Mouse (Mus musculus) embryo, embryonic 11 days (tissue): ENCODE data around the gene Rcc1.
A peak's percentile ranks its signal among the peaks of the same experiment; 100 is the strongest.
"Not testable (repeated sequence)": the region's sequence is repeated elsewhere in the genome, so short reads cannot be mapped to it uniquely, and the experiment has no call there.

ENCODE experiments used
- DNase-seq: peaks from one replicate; pipeline ENCODE4 v3.0.0-alpha.2; 2015

Rcc1 gene

DNA sequence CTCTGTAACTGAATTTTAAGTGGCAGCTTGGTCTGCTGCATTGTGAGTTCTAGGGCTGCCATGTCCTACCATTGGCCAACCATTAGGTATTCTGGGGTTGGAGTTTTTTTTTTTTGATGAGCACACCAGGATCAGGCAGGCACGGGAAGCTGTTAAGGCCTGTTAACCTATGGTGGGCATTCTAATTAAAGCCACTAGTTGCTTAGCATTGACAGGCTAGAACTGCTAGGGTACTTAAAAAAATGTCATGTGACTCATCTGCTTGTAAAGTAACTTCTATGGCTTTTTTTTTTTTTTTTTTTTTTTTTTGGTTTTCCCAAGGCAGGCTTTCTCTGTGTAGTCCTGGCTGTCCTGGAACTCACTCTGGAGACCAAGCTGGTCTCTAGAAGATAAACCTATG, 42.2 kb downstream of the Rcc1 start:
- DNase-seq = no peak

DNA sequence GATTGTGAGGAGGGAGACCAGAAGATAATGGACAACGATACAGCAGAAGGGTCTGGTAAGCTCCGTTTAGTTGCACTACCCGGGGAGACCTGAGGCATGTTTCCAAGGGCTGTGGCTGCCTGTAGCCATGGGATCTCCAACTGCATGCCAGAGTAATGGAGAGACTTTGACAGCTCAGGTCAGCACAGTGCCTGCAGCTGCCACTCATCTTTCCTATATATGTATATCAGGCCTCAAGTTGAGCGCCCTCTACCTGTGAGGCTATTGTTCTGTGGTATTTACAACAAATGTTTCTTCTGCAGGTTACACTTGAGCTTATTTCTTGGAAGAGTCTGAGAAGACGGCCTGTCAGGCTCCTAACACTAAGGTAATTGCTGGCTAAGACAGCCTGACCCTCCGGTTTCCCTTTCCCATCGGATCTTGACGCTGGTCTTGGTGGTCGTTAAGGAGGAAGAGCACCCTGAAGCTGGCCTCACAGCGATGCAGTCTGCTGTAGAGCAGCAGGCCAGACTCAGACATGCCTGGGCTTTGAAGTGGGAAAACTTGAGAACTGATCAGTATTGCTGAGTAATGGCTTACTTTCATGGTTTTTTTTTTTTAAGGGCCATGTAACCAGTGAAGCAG, 43.4 kb downstream of the Rcc1 start:
- DNase-seq = peak; percentile 50

DNA sequence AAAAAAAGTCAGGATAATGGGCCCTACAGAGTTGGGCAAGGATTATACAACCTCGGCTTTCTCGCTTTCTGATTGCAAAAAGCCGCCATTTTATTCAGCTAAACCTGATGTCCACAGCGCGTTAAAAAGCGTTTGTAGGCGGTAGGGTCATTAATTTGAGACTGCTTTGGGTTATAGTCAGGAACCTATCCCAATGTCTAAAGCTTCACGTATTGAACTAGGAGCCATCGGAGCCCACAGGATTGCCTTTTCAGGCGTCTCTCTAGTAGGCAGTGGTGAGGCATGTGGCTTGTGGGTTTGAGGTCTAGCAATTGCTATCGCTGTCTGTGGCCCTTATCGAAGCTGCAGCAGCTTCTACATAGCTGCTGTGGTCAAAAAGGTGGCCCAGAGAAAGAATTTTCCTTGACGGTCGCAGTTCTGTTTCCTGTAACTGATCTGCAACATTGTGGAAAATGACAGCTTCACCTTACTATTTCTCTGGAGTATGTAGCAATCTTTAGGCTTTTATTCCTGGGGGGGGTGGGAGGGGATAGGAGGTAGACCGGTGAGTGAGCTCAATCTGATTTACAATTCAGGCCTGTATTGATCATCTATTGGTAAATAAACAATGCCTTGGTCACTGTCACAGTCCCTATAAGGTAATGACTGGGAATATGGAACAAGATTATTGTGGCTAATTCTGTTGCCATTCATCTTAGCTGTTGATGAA, 44.1 kb downstream of the Rcc1 start:
- peak; percentile 31 for DNase-seq

GRCm38 (mm10) chr4:132308437-132309139, 44.8 kb downstream of the Rcc1 start:
- peak; percentile 95 for DNase-seq

- no peak for DNase-seq
Observed at GRCm38 (mm10) chr4:132306004-132306403, 47.4 kb downstream of the Rcc1 start.

- no peak for DNase-seq
Observed at GRCm38 (mm10) chr4:132305276-132305675, 48.1 kb downstream of the Rcc1 start.

DNA sequence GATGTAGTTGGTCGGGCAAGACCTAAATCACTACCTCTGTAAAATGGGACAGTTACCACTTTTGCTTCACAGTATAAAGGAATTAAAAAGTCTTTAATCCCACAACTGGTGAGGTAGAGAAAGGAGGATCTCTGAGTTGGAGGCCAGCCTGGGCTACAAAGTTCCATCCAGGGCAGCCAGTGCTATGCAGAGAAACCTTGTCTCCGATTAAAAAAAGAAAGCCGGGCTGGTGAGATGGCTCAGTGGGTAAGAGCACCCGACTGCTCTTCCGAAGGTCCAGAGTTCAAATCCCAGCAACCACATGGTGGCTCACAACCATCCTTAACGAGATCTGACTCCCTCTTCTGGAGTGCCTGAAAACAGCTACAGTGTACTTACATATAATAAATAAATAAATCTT, 49.9 kb downstream of the Rcc1 start:
- DNase-seq = not testable (repeated sequence)

DNA sequence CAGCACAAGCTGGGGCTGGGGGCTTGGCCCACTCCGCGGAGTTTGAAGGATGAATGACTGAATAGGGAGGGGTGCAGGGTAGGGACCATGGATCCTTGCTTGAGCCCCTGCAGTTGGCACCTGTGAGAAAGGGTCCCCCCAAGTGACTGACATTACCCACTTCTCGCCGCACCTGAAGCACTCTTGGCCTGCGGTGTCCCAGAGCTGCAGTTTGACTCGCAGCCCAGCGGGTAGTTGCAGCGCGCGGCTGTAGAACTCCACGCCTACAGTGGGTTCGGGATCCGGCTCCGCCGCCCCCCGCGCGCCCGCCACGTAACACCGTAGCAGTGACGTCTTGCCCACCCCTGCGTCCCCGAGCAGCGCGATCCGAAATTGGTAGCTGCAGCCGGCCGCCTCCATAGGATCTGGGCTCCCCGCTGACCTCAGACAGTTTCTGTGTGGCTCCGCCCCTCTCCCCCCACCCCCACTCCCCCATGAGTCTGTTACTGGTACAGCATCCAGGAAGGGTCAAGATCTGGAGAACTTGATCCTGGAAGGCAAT, 50.4 kb downstream of the Rcc1 start, which contains the start of gene Rab42:
Gene Rab42 (minus strand): TSS at position 447 of the 541 bp plus-strand sequence.
- DNase-seq = peak; percentile 85

DNA sequence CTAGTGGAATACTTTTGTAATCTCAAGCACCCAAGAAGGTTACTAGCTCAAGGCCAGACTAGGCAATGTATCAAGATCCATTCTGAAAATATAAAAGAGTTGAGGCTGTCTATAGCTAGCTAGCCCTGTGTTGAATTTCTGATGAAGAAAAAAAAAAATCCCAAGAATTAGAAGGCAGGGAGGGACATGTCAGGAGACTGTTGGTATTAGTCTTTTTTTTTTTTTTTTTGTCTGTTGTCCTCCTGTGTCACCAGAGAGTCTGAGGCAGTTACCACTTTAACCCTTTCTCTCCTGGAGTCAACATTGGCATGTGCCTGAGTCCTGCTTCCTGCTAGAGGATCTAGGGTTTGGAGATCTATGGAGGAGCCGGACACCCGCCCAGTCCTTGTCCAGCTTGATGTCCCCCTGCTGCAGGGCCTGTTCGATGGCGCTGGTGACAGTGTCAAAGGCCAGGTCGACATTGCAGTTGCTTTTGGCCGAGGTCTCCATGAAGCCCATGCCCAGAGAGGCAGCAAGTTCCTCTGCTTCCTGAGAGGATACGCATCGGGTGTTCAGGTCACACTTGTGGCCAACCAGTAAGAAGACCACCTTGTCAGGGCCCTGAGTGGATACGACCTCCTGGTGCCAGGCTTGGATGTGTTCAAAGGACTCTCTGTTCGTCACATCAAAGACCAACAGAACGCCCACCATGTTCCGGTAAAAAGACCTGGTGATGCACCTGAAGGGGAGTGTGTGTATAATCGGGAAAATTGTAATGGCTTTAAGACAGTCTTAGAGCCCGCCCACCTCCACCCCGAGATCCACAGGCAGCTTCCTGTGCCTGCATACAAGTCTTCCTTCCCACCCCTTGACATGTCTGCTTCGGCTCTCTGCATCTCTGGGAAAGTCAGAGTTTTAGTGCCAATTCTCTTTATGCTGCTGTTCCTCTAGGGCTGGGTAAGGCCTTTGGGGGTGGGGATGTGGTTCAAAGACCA, 51.2 kb downstream of the Rcc1 start:
- no peak for DNase-seq

GRCm38 (mm10) chr4:132301486-132301885, 51.9 kb downstream of the Rcc1 start:
- DNase-seq = no peak

DNA sequence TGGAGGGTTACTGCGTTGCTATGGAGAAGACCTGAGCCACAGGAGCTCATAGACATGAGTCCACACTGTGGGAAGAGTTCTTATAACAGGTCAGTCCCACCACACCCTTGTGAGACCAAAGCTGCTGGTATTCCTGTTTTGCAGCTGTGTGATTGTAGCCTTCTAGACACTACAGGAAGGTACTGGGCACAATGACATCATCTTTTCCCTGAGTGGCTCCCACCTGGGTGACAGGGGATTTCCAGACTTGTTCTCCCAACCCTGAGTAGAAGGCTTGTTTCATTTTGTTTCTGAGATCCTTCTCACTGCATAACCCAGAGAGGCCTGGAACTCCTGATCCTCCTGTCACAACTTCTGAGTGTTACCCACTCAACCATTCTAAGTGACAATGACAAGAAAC, 53.6 kb downstream of the Rcc1 start:
- DNase-seq = no peak

DNA sequence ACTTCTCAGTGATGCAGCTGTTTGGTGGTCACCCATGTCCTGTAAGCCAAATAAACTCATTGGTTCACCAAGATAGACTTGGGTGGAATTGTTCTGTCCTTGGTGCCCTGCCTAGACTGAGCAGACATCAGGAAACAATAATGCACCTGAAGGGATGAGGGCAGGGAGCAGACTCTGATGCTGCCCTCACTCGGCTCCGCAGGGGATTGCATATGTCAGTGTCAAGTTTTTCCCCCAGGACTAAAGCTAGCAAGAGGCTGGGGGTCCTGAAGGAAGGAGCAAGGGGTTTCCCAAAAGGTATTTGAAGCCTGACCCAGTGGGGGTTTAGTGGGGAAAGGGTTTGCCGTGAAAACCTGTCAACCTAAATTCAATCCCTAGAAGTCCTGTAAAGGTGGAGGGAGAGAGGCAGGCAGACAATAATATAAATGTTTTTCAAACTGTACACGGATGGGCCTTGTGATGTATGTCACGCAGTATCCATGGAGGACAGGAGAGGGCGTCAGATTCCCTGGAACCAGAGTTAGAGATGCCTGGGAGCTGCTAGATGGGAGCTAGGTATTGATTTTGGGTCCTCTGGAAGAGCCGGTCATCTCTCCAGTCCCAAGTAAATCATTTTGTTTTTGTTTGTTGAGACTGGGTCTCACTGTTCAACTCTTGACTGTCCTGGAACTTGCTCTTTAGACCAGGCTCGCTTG, 57.6 kb downstream of the Rcc1 start:
- DNase-seq = peak; percentile 31

- no peak for DNase-seq
Observed at GRCm38 (mm10) chr4:132293682-132294240, 59.6 kb downstream of the Rcc1 start.

- peak; percentile 57 for DNase-seq
Observed at GRCm38 (mm10) chr4:132292988-132293387, 60.4 kb downstream of the Rcc1 start.

DNA sequence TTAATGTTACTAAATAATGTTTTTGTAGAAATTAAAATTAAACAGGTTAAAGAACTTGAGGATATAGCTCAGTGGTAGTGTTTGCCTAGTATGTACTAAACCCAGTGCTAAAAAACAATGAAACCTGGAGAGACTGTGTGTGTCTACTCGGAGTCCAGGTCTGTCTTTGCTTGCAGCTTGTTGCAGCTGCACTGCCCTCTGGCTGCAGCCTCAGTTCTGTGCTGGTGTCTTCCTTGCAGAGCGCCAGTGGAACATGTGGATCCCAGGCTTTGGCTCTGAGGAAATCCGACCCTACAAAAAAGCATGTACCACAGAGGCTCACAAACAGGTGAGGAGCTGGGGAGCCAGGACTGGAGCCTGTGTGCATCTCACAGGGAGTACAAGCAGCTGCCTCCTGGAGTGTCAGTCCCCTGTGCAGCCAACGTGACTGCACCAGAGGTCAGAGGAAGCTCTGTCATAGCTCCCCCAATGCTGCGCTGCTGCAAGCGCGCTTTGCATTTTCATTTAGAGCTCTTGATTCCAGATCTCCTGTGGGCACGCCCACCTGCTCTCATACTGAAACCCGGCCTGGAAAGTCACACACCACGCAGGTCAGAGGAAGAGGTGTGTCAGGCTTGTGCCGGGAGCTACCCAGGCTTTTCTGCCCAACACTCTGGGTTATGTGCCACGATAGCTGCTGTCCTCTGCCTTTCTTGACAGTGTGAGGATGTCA, 61.6 kb downstream of the Rcc1 start:
- no peak for DNase-seq

DNA sequence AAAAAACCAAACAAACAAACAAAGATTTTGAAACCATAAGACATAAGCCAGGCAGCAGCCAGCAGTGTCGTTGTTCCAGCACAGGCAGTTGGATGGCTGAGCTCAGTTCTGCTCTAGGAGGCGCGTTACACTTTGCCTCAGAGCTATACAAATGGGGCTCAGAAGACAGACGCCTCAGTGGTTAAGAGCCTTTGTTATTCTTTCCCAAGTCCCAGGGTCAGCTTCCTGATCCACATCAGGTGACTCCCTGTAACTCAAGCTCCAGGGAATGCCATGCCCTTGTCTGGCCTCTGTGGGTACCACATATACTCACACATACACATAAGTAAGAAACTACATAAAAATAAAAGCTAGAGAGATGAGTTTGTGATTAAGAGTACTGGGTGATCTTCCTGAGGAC, 62.3 kb downstream of the Rcc1 start:
- no peak for DNase-seq

DNA sequence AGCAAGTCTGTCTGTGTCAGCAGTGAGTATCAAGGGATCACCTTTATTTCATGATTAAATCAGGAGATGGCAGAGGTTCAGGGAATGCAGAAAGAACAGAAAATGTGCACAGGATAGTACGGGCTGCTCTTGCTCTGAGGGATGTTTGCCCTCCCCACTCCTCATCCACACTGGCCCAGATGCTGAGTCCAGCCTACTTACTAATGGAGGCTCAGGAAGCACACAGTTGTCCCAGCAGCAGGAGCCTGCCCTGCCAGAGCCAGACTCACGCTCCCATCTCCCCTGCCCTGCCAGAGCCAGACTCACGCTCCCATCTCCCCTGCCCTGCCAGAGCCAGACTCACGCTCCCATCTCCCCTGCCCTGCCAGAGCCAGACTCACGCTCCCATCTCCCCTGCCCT, 64.6 kb downstream of the Rcc1 start:
- DNase-seq = not testable (repeated sequence)
